19 mouse cellular contexts compared by ENCODE assay signal in genomic region chr12:61307396-61307795, GRCm38 (mm10).
A peak's percentile ranks its signal among the peaks of the same experiment; 100 is the strongest.
DNase-seq lines count a peak whose midpoint lies in the region; ATAC-seq and TF ChIP-seq lines count a peak whose summit lies in the region.
"Had no signal": no experiment of that assay in that cellular context is flagged by ENCODE, and none has a peak within 500 bp of the region (broad histone marks: within the 10 kb centered on the region; RNA-seq: fewer than 3 reads in every experiment).

No protein-coding gene starts in this region.

- no peaks in the 10 kb centered on the region for H3K27me3 ChIP-seq in forebrain, embryonic 14.5 days (replicated peaks; ENCODE audit: control insufficient read depth, insufficient read depth, low read length)
- no peaks in the 10 kb centered on the region for H3K27me3 ChIP-seq in forebrain, embryonic 11.5 days (ENCODE audit: control insufficient read depth, insufficient read depth, low read length)
- no peaks in the 10 kb centered on the region for H3K27me3 ChIP-seq in hindbrain, postnatal 0 days (ENCODE audit: insufficient read depth, low read length)
- H3K27me3 ChIP-seq in hindbrain, embryonic 12.5 days, result no peaks in the 10 kb centered on the region
- H3K27me3 ChIP-seq: embryonic facial prominence, embryonic 13.5 days; hindbrain, embryonic 15.5 days had no signal

- H3K27ac ChIP-seq in forebrain, embryonic 14.5 days (ENCODE audit: low read depth, low read length), result no peak overlapping the region
- H3K27ac ChIP-seq in forebrain, embryonic 11.5 days (ENCODE audit: low read depth, low read length), result no peak overlapping the region
- H3K27ac ChIP-seq in hindbrain, postnatal 0 days, result no peak overlapping the region
- no peak overlapping the region for H3K27ac ChIP-seq in hindbrain, embryonic 12.5 days
- H3K27ac ChIP-seq: embryonic facial prominence, embryonic 13.5 days; gastrocnemius, adult 2 months; hindbrain, embryonic 15.5 days had no signal

- H3K9ac ChIP-seq in forebrain, embryonic 14.5 days (ENCODE audit: low read length), result no peak overlapping the region
- H3K9ac ChIP-seq in forebrain, embryonic 11.5 days (ENCODE audit: low read length), result no peak overlapping the region
- H3K9ac ChIP-seq in hindbrain, postnatal 0 days (replicated peaks; ENCODE audit: low read length), result no peak overlapping the region
- H3K9ac ChIP-seq in hindbrain, embryonic 12.5 days, result no peak overlapping the region
- H3K9ac ChIP-seq: embryonic facial prominence, embryonic 13.5 days; hindbrain, embryonic 15.5 days had no signal

- peak; percentile 6 for DNase-seq in cerebellum, adult 9-10 months
- no peak for DNase-seq in cerebellum, postnatal 25 days
- peak; percentile 63 for DNase-seq in forebrain, embryonic 14.5 days (ENCODE audit: low spot score)
- DNase-seq in forebrain, embryonic 11.5 days (ENCODE audit: low spot score), result no peak
- DNase-seq in hindbrain, postnatal 0 days (ENCODE audit: low spot score), result peak; percentile 70
- peak; percentile 9 for DNase-seq in brain, adult 2 months (ENCODE audit: low read depth, low spot score)
- DNase-seq in right cerebral cortex, postnatal 4 days, result no peak
- DNase-seq: adrenal gland, postnatal 10 days; cerebellum, postnatal 36 days; gastrocnemius, adult 2 months; gastrocnemius, postnatal 25 days; heart, postnatal 10 days; heart, postnatal 4 days; kidney, adult 8-10 months had no signal

- H3K36me3 ChIP-seq in forebrain, embryonic 14.5 days (ENCODE audit: control insufficient read depth, insufficient read depth, low read length), result no peaks in the 10 kb centered on the region
- H3K36me3 ChIP-seq in forebrain, embryonic 11.5 days (ENCODE audit: control insufficient read depth, insufficient read depth, low read length), result no peaks in the 10 kb centered on the region
- no peaks in the 10 kb centered on the region for H3K36me3 ChIP-seq in hindbrain, postnatal 0 days (ENCODE audit: insufficient read depth, low read length)
- no peaks in the 10 kb centered on the region for H3K36me3 ChIP-seq in hindbrain, embryonic 12.5 days
- H3K36me3 ChIP-seq: embryonic facial prominence, embryonic 13.5 days; hindbrain, embryonic 15.5 days had no signal

- H3K4me2 ChIP-seq in forebrain, embryonic 14.5 days (ENCODE audit: low read length), result no peak overlapping the region
- H3K4me2 ChIP-seq in forebrain, embryonic 11.5 days (ENCODE audit: low read depth, low read length, severe bottlenecking), result no peak overlapping the region
- H3K4me2 ChIP-seq in hindbrain, postnatal 0 days (ENCODE audit: low read depth, low read length), result no peak overlapping the region
- H3K4me2 ChIP-seq in hindbrain, embryonic 12.5 days (replicated peaks), result no peak overlapping the region
- H3K4me2 ChIP-seq: embryonic facial prominence, embryonic 13.5 days; hindbrain, embryonic 15.5 days had no signal

- H3K4me1 ChIP-seq in forebrain, embryonic 14.5 days (ENCODE audit: control insufficient read depth, insufficient read depth, low read length), result no peaks in the 10 kb centered on the region
- no peaks in the 10 kb centered on the region for H3K4me1 ChIP-seq in forebrain, embryonic 11.5 days (replicated peaks; ENCODE audit: control insufficient read depth, insufficient read depth, low read length)
- H3K4me1 ChIP-seq in hindbrain, postnatal 0 days (ENCODE audit: insufficient read depth, low read length), result no peaks in the 10 kb centered on the region
- no peaks in the 10 kb centered on the region for H3K4me1 ChIP-seq in hindbrain, embryonic 12.5 days
- H3K4me1 ChIP-seq: embryonic facial prominence, embryonic 13.5 days; hindbrain, embryonic 15.5 days had no signal

- no peak for TF ChIP-seq CTCF in hindbrain, postnatal 0 days (IDR thresholded peaks at IDR 0.05; ENCODE audit: low read depth)

- no peak overlapping the region for H3K4me3 ChIP-seq in forebrain, embryonic 14.5 days (ENCODE audit: low read depth, low read length)
- H3K4me3 ChIP-seq in forebrain, embryonic 11.5 days (ENCODE audit: low read depth, low read length), result no peak overlapping the region
- H3K4me3 ChIP-seq in hindbrain, postnatal 0 days (ENCODE audit: low read length), result no peak overlapping the region
- H3K4me3 ChIP-seq in hindbrain, embryonic 12.5 days, result no peak overlapping the region
- H3K4me3 ChIP-seq: embryonic facial prominence, embryonic 13.5 days; gastrocnemius, adult 2 months; hindbrain, embryonic 15.5 days had no signal

- H3K9me3 ChIP-seq in forebrain, embryonic 14.5 days (replicated peaks; ENCODE audit: control insufficient read depth, low read length), result no peaks in the 10 kb centered on the region
- H3K9me3 ChIP-seq in forebrain, embryonic 11.5 days (ENCODE audit: control insufficient read depth, low read length), result no peaks in the 10 kb centered on the region
- H3K9me3 ChIP-seq in hindbrain, postnatal 0 days (ENCODE audit: low read length), result no peaks in the 10 kb centered on the region
- H3K9me3 ChIP-seq in hindbrain, embryonic 12.5 days (replicated peaks), result no peaks in the 10 kb centered on the region
- H3K9me3 ChIP-seq: embryonic facial prominence, embryonic 13.5 days; hindbrain, embryonic 15.5 days had no signal

- ATAC-seq in forebrain, embryonic 14.5 days, result no peak
- ATAC-seq in forebrain, embryonic 11.5 days (replicated peaks; ENCODE audit: low FRiP score), result no peak
- no peak for ATAC-seq in hindbrain, postnatal 0 days
- no peak for ATAC-seq in hindbrain, embryonic 12.5 days (ENCODE audit: low FRiP score)
- ATAC-seq: inflammation-experienced regulatory T-cells, adult 6 months; intestine, postnatal 0 days had no signal

Comparison
In these comparisons a context has a peak if more than half of its experiments do, and no peak if none do; other contexts are left out.
1. DNase-seq: peak in cerebellum, adult 9-10 months (single experiment), forebrain, embryonic 14.5 days (single experiment), hindbrain, postnatal 0 days (single experiment) and brain, adult 2 months (single experiment); none in cerebellum, postnatal 25 days (0 of 2), forebrain, embryonic 11.5 days (single experiment) and right cerebral cortex, postnatal 4 days (single experiment).